Comparison of ENCODE assay signal across 8 mouse cellular contexts in genomic region chrX:100493500-100494067, GRCm38 (mm10). TPM values are rescaled to one million over a fixed set of nuclear protein-coding genes. Genes with fewer than 3 reads are reported as not detected.
DNase-seq lines count a peak whose midpoint lies in the region; ATAC-seq and TF ChIP-seq lines count a peak whose summit lies in the region.

No protein-coding gene starts in this region.

- no peaks in the 10 kb centered on the region for H3K9me3 ChIP-seq in heart, embryonic 12.5 days (replicated peaks)
- no peaks in the 10 kb centered on the region for H3K9me3 ChIP-seq in ES-Bruce4 (replicated peaks; ENCODE audit: control insufficient read depth, insufficient read depth, low read length, poor library complexity, severe bottlenecking)
- no peaks in the 10 kb centered on the region for H3K9me3 ChIP-seq in forebrain, postnatal 0 days (ENCODE audit: low read length)
- H3K9me3 ChIP-seq in liver, postnatal 0 days (ENCODE audit: low read length), result no peaks in the 10 kb centered on the region

- peak; percentile 39; the same call in 1 of the 2 replicates for ATAC-seq in heart, embryonic 12.5 days (ENCODE audit: insufficient number of reproducible peaks, low FRiP score)
- peak; percentile 2; the same call in 1 of the 2 replicates for ATAC-seq in forebrain, postnatal 0 days
- peak; percentile 37 for ATAC-seq in liver, postnatal 0 days

- no peak for DNase-seq in heart, postnatal 10 days
- DNase-seq in forebrain, postnatal 0 days, result no peak
- no peak for DNase-seq in liver, postnatal 0 days
- DNase-seq in c-Kit-positive CD71-positive TER-119-positive erythroid progenitor cells, embryonic 14.5 days (ENCODE audit: low spot score), result no peak
- no peak for DNase-seq in frontal cortex, postnatal 14 days (ENCODE audit: low spot score in 2 of 2)
- DNase-seq in right cerebral cortex, postnatal 36 days (ENCODE audit: low spot score in 2 of 2), result no peak

- no peak for TF ChIP-seq CTCF in ES-Bruce4 (IDR thresholded peaks at IDR 0.05; ENCODE audit: low read depth, low read length)
- TF ChIP-seq CTCF in forebrain, postnatal 0 days (IDR thresholded peaks at IDR 0.05; ENCODE audit: low read depth), result no peak
- TF ChIP-seq CTCF in liver, postnatal 0 days (IDR thresholded peaks at IDR 0.05; ENCODE audit: low read depth), result no peak

- no peak overlapping the region for H3K27ac ChIP-seq in heart, embryonic 12.5 days (ENCODE audit: poor library complexity, severe bottlenecking)
- H3K27ac ChIP-seq in ES-Bruce4 (ENCODE audit: insufficient read depth, low read length), result no peak overlapping the region
- no peak overlapping the region for H3K27ac ChIP-seq in forebrain, postnatal 0 days (ENCODE audit: low read depth, low read length)
- H3K27ac ChIP-seq in liver, postnatal 0 days (ENCODE audit: low read depth), result no peak overlapping the region

- 0 out of 2 replicates have a peak, but pooled peaks cover under 1% of the 10 kb centered on the region for H3K27me3 ChIP-seq in heart, embryonic 12.5 days (replicated peaks)
- H3K27me3 ChIP-seq in ES-Bruce4 (ENCODE audit: control insufficient read depth, insufficient read depth, low read length, poor library complexity, severe bottlenecking), result no peaks in the 10 kb centered on the region
- H3K27me3 ChIP-seq in forebrain, postnatal 0 days (ENCODE audit: insufficient read depth, low read length), result no peaks in the 10 kb centered on the region
- peaks cover 2% of the 10 kb centered on the region; the same call in 1 of the 2 replicates for H3K27me3 ChIP-seq in liver, postnatal 0 days (ENCODE audit: insufficient read depth, low read length)

- H3K4me2 ChIP-seq in heart, embryonic 12.5 days, result peak overlapping the region; percentile 75
- peak overlapping the region; percentile 52 for H3K4me2 ChIP-seq in forebrain, postnatal 0 days (ENCODE audit: low read depth)
- H3K4me2 ChIP-seq in liver, postnatal 0 days (ENCODE audit: low read depth, low read length), result peak overlapping the region; percentile 70

- intact Hi-C loops in heart, postnatal 10 days (cut with DNase I), result no loop called here

- peaks cover 7% of the 10 kb centered on the region for H3K36me3 ChIP-seq in heart, embryonic 12.5 days
- no peaks in the 10 kb centered on the region for H3K36me3 ChIP-seq in ES-Bruce4 (ENCODE audit: control insufficient read depth, insufficient read depth, low read length, poor library complexity, severe bottlenecking)
- H3K36me3 ChIP-seq in forebrain, postnatal 0 days (ENCODE audit: insufficient read depth), result 0 out of 2 replicates have a peak, but pooled peaks cover 4% of the 10 kb centered on the region
- no peaks in the 10 kb centered on the region for H3K36me3 ChIP-seq in liver, postnatal 0 days (replicated peaks; ENCODE audit: insufficient read depth, low read length)

- no peak for TF ChIP-seq EP300 in ES-Bruce4 (IDR thresholded peaks at IDR 0.05; ENCODE audit: insufficient read depth, low read depth, low read length)
- TF ChIP-seq EP300 in liver, postnatal 0 days (IDR thresholded peaks at IDR 0.05; ENCODE audit: low read depth), result no peak

- H3K4me3 ChIP-seq in heart, embryonic 12.5 days, result peak overlapping the region; percentile 74
- peak overlapping the region; percentile 90 for H3K4me3 ChIP-seq in ES-Bruce4 (ENCODE audit: low read depth, low read length)
- peak overlapping the region; percentile 53 for H3K4me3 ChIP-seq in forebrain, postnatal 0 days (ENCODE audit: low read depth, low read length)
- H3K4me3 ChIP-seq in liver, postnatal 0 days (ENCODE audit: low read depth, low read length), result peak overlapping the region; percentile 67

- no peak for TF ChIP-seq POLR2A in ES-Bruce4 (IDR thresholded peaks at IDR 0.05; ENCODE audit: insufficient read depth, low read length)

- WGBS in heart, embryonic 12.5 days, result 11% methylated on average over 22 of the region's 22 CpGs
- WGBS in forebrain, postnatal 0 days, result 28% methylated on average over 22 of the region's 22 CpGs
- 15% methylated on average over 22 of the region's 22 CpGs for WGBS in liver, postnatal 0 days (ENCODE audit: insufficient replicate concordance)

- H3K4me1 ChIP-seq in heart, embryonic 12.5 days (replicated peaks), result peaks cover 5% of the 10 kb centered on the region
- no peaks in the 10 kb centered on the region for H3K4me1 ChIP-seq in ES-Bruce4 (ENCODE audit: control insufficient read depth, insufficient read depth, low read length)
- H3K4me1 ChIP-seq in forebrain, postnatal 0 days (ENCODE audit: insufficient read depth), result no peaks in the 10 kb centered on the region
- no peaks in the 10 kb centered on the region for H3K4me1 ChIP-seq in liver, postnatal 0 days (ENCODE audit: insufficient read depth)

- H3K9ac ChIP-seq in heart, embryonic 12.5 days, result 0 out of 2 replicates have a peak overlapping the region, but pooled peaks have one; percentile 30
- H3K9ac ChIP-seq in ES-Bruce4 (ENCODE audit: low read depth, poor library complexity, severe bottlenecking), result peak overlapping the region; percentile 16
- H3K9ac ChIP-seq in forebrain, postnatal 0 days, result no peak overlapping the region
- no peak overlapping the region for H3K9ac ChIP-seq in liver, postnatal 0 days (replicated peaks)

RNA-seq across cellular contexts. Expression of gene Igbp1, which starts 0.5 kb away (rescaled TPM):
- 22.4 and 23.3 TPM in 2 replicates for polyA plus RNA-seq in heart, embryonic 12.5 days (2016; fragmentation: Nextera tagmentation; extraction: Ambion mirVana)
- total RNA-seq in heart, postnatal 10 days (2021), result 10 to 100 TPM; 46.7 to 47.9 TPM
- 75.0 and 82.6 TPM in 2 replicates for polyA plus RNA-seq in ES-Bruce4 (2011; ENCODE audit: insufficient read depth, insufficient read length, low read depth, missing spikeins)
- 44.9 and 55.2 TPM in 2 replicates for total RNA-seq in forebrain, postnatal 0 days (2014; rRNA removed)
- polyA plus RNA-seq in forebrain, postnatal 0 days (2015; fragmentation: Nextera tagmentation; extraction: Ambion mirVana), result 26.4 and 29.3 TPM in 2 replicates
- 17.8 and 19.2 TPM in 2 replicates for polyA plus RNA-seq in liver, postnatal 0 days (2015; fragmentation: Nextera tagmentation; extraction: Ambion mirVana)

RNA-seq across cellular contexts. Expression of gene Dgat2l6, which starts 31.1 kb away (rescaled TPM):
- polyA plus RNA-seq in heart, embryonic 12.5 days (2016; fragmentation: Nextera tagmentation; extraction: Ambion mirVana), result not detected in 2 replicates
- not detected for total RNA-seq in heart, postnatal 10 days (2021)
- not detected in 2 replicates for polyA plus RNA-seq in ES-Bruce4 (2011; ENCODE audit: insufficient read depth, insufficient read length, low read depth, missing spikeins)
- total RNA-seq in forebrain, postnatal 0 days (2014; rRNA removed), result not detected in 2 replicates
- polyA plus RNA-seq in forebrain, postnatal 0 days (2015; fragmentation: Nextera tagmentation; extraction: Ambion mirVana), result 0.03 TPM in 1 of 2 replicates, not detected in the other
- not detected in 2 replicates for polyA plus RNA-seq in liver, postnatal 0 days (2015; fragmentation: Nextera tagmentation; extraction: Ambion mirVana)

RNA-seq across cellular contexts. Expression of gene Awat2, which starts 51.1 kb away (rescaled TPM):
- polyA plus RNA-seq in heart, embryonic 12.5 days (2016; fragmentation: Nextera tagmentation; extraction: Ambion mirVana), result 0.12 TPM in 1 of 2 replicates, not detected in the other
- under 1 TPM in 1 of 2 experiments, not detected in 1; 0.20 TPM for total RNA-seq in heart, postnatal 10 days (2021)
- 0.41 and 0.72 TPM in 2 replicates for polyA plus RNA-seq in ES-Bruce4 (2011; ENCODE audit: insufficient read depth, insufficient read length, low read depth, missing spikeins)
- total RNA-seq in forebrain, postnatal 0 days (2014; rRNA removed), result 0.46 TPM in 1 of 2 replicates, not detected in the other
- 0.06 and 0.16 TPM in 2 replicates for polyA plus RNA-seq in forebrain, postnatal 0 days (2015; fragmentation: Nextera tagmentation; extraction: Ambion mirVana)
- polyA plus RNA-seq in liver, postnatal 0 days (2015; fragmentation: Nextera tagmentation; extraction: Ambion mirVana), result 0.16 and 0.24 TPM in 2 replicates

Comparison
In these comparisons a context has a peak if more than half of its experiments do, and no peak if none do; other contexts are left out.
1. H3K9ac ChIP-seq: peak in heart, embryonic 12.5 days (single experiment) and ES-Bruce4 (single experiment); none in forebrain, postnatal 0 days (single experiment) and liver, postnatal 0 days (single experiment).
2. Peak in every context shown above with its lines, with median percentiles within 50 percentile points of each other: ATAC-seq, H3K4me2 ChIP-seq and H3K4me3 ChIP-seq.